Mouse (Mus musculus) lung, embryonic 14.5 days (tissue): ENCODE results near the gene Kmt5a. TPM values are rescaled to one million over a fixed set of nuclear protein-coding genes. Genes with fewer than 3 reads are reported as not detected.
A peak's percentile ranks its signal among the peaks of the same experiment; 100 is the strongest.

Experiments
- ATAC-seq: fragments of 200-750 bp; cut with Nextera tagmentation; 2 replicates; pipeline ENCODE4 v1.8.0; 2017; ENCODE audit warnings: mild to moderate bottlenecking, moderate TSS enrichment, moderate library complexity; ENCODE audit not compliant: insufficient read depth
- DNase-seq: peaks from one replicate; pipeline ENCODE4 v3.0.0-alpha.2; 2015
- H3K27ac ChIP-seq: fragments of 300-500 bp; sonication (generic); 2 replicates; pipeline ENCODE4 v1.5.1; 2014; ENCODE audit warnings: low read depth, mild to moderate bottlenecking, moderate library complexity
- H3K27me3 ChIP-seq: fragments of 300-500 bp; sonication (generic); 2 replicates; pipeline ENCODE4 v1.6.1; 2014; ENCODE audit warnings: low read length, control low read depth; ENCODE audit not compliant: insufficient read depth
- H3K36me3 ChIP-seq: fragments of 300-500 bp; sonication (generic); 2 replicates; pipeline ENCODE4 v1.6.1; 2014; ENCODE audit warnings: control low read depth; ENCODE audit not compliant: insufficient read depth
- H3K4me1 ChIP-seq: fragments of 300-500 bp; sonication (generic); 2 replicates; pipeline ENCODE4 v1.6.1; 2014; ENCODE audit warnings: antibody characterized with exemption, control low read depth; ENCODE audit not compliant: insufficient read depth
- H3K4me2 ChIP-seq: fragments of 300-500 bp; sonication (generic); 2 replicates; pipeline ENCODE4 v1.6.1; 2014; ENCODE audit warnings: mild to moderate bottlenecking
- H3K4me3 ChIP-seq: fragments of 300-500 bp; sonication (generic); 2 replicates; pipeline ENCODE4 v1.5.1; 2014; ENCODE audit warnings: low read depth, low read length
- H3K9ac ChIP-seq: fragments of 300-500 bp; sonication (generic); 2 replicates; pipeline ENCODE4 v1.6.1; 2014
- H3K9me3 ChIP-seq: fragments of 300-500 bp; sonication (generic); 2 replicates; pipeline ENCODE4 v1.6.1; 2016; ENCODE audit warnings: low read depth, low read length, control low read depth
- CTCF ChIP-seq: IDR thresholded peaks from 2 replicates; pipeline ENCODE4 v1.5.1; 2016; ENCODE audit warnings: antibody characterized with exemption, low read depth
- WGBS: fragments of 180-500 bp; shearing (Covaris S2); extraction: QIAGEN DNeasy Blood & Tissue Kit; methylation state at CpG from one replicate; pipeline ENCODE4 v1.1.7; 2014; 5-methylcytosine and 5-hydroxymethylcytosine counted together
- polyA plus RNA-seq: library from polyadenylated mRNA; unstranded; fragments of >200 nt; fragmentation: Nextera tagmentation; extraction: Ambion mirVana; gene quantifications from 2 replicates; pipeline ENCODE4 v1.2.1, GENCODE M21; 2014

Kmt5a gene
- polyA plus RNA-seq, 1 experiment from 2014 or later, result 97.5 TPM

- H3K27me3 ChIP-seq, result no peaks in the 10 kb centered on the region
- TF ChIP-seq CTCF, result peak; percentile 31; the same call in 1 of the 2 replicates
These were observed 1.5 kb upstream of the Kmt5a start for GRCm38 (mm10) chr5:124438229-124438628.

GRCm38 (mm10) chr5:124438746-124439145 is 984 bp upstream of the Kmt5a start:
- Histone ChIP-seq H3K27ac (peak overlapping the region; percentile 44; the same call in 1 of the 2 replicates), H3K9me3 (no peaks in the 10 kb centered on the region), H3K9ac (no peak overlapping the region), H3K36me3 (no peaks in the 10 kb centered on the region), H3K4me1 (no peaks in the 10 kb centered on the region), H3K27me3 (no peaks in the 10 kb centered on the region), H3K4me3 (peak overlapping the region; percentile 70), H3K4me2 (peak overlapping the region; percentile 94)
- 65% methylated on average over 5 of the region's 5 CpGs for WGBS
- ATAC-seq, result no peak
- TF ChIP-seq CTCF, result no peak
- no peak for DNase-seq

More at GRCm38 (mm10) chr5:124438229-124438628, 1.5 kb upstream of the Kmt5a start:
- H3K9me3 ChIP-seq, result no peaks in the 10 kb centered on the region
- H3K4me3 ChIP-seq, result no peak overlapping the region
- H3K4me2 ChIP-seq, result no peak overlapping the region
- H3K36me3 ChIP-seq, result no peaks in the 10 kb centered on the region
- ATAC-seq (no peak), DNase-seq (peak; percentile 37)
- 87% methylated on average over 5 of the region's 5 CpGs for WGBS
- H3K9ac ChIP-seq, result no peak overlapping the region
- no peaks in the 10 kb centered on the region for H3K4me1 ChIP-seq
- peak overlapping the region; percentile 44; the same call in 1 of the 2 replicates for H3K27ac ChIP-seq

GRCm38 (mm10) chr5:124440094-124440701 is 468 bp downstream of the Kmt5a start:
- H3K27ac ChIP-seq, result peak overlapping the region; percentile 88
- H3K9ac ChIP-seq, result peak overlapping the region; percentile 76
- no peaks in the 10 kb centered on the region for H3K27me3 ChIP-seq
- H3K36me3 ChIP-seq, result no peaks in the 10 kb centered on the region
- peak overlapping the region; percentile 70 for H3K4me3 ChIP-seq
- peak; percentile 80 for DNase-seq
- ATAC-seq, result peak; percentile 77
- WGBS, result under 1% methylated on average over 30 of the region's 30 CpGs
- no peaks in the 10 kb centered on the region for H3K9me3 ChIP-seq
- H3K4me2 ChIP-seq, result peak overlapping the region; percentile 94
- TF ChIP-seq CTCF, result peak; percentile 67
- no peaks in the 10 kb centered on the region for H3K4me1 ChIP-seq

- no peak overlapping the region for H3K4me3 ChIP-seq
- no peaks in the 10 kb centered on the region for H3K27me3 ChIP-seq
- H3K27ac ChIP-seq, result no peak overlapping the region
- ATAC-seq, result no peak
- no peak overlapping the region for H3K9ac ChIP-seq
- no peaks in the 10 kb centered on the region for H3K4me1 ChIP-seq
- no peak overlapping the region for H3K4me2 ChIP-seq
- no peak for TF ChIP-seq CTCF
- no peaks in the 10 kb centered on the region for H3K9me3 ChIP-seq
- DNase-seq, result no peak
- WGBS, result 85% methylated on average over 2 of the region's 2 CpGs
- peaks cover 8% of the 10 kb centered on the region for H3K36me3 ChIP-seq
These were observed 2.9 kb downstream of the Kmt5a start for GRCm38 (mm10) chr5:124442628-124443027.

GRCm38 (mm10) chr5:124444208-124444607 is 4.5 kb downstream of the Kmt5a start:
- no peak for TF ChIP-seq CTCF
- peaks cover 23% of the 10 kb centered on the region for H3K36me3 ChIP-seq
- no peak for DNase-seq
- no peak overlapping the region for H3K4me3 ChIP-seq
- H3K9ac ChIP-seq, result no peak overlapping the region
- peak overlapping the region; percentile 93; the same call in 1 of the 2 replicates for H3K4me2 ChIP-seq
- 69% methylated on average over 3 of the region's 3 CpGs for WGBS
- no peaks in the 10 kb centered on the region for H3K27me3 ChIP-seq
- no peak overlapping the region for H3K27ac ChIP-seq
- no peaks in the 10 kb centered on the region for H3K9me3 ChIP-seq
- ATAC-seq, result no peak
- no peaks in the 10 kb centered on the region; the same call in 1 of the 2 replicates for H3K4me1 ChIP-seq

GRCm38 (mm10) chr5:124444661-124445561 is 5.2 kb downstream of the Kmt5a start:
- peak; percentile 88 for ATAC-seq
- no peaks in the 10 kb centered on the region for H3K27me3 ChIP-seq
- WGBS, result 3% methylated on average over 65 of the region's 66 CpGs
- peak overlapping the region; percentile 93 for H3K4me2 ChIP-seq
- no peaks in the 10 kb centered on the region for H3K9me3 ChIP-seq
- no peak for TF ChIP-seq CTCF
- peak overlapping the region; percentile 88 for H3K4me3 ChIP-seq
- H3K36me3 ChIP-seq, result peaks cover 30% of the 10 kb centered on the region
- peak; percentile 90 for DNase-seq
- H3K9ac ChIP-seq, result peak overlapping the region; percentile 87
- peaks cover 3% of the 10 kb centered on the region; the same call in 1 of the 2 replicates for H3K4me1 ChIP-seq
- H3K27ac ChIP-seq, result peak overlapping the region; percentile 88

- under 1% methylated on average over 50 of the region's 77 CpGs for WGBS
- Histone ChIP-seq H3K4me2 (peak overlapping the region; percentile 93), H3K27ac (peak overlapping the region; percentile 88), H3K4me1 (peaks cover 3% of the 10 kb centered on the region; the same call in 1 of the 2 replicates), H3K9me3 (no peaks in the 10 kb centered on the region), H3K9ac (peak overlapping the region; percentile 87), H3K36me3 (peaks cover 38% of the 10 kb centered on the region), H3K4me3 (peak overlapping the region; percentile 88), H3K27me3 (no peaks in the 10 kb centered on the region)
- no peak for DNase-seq
- peak; percentile 68 for ATAC-seq
- TF ChIP-seq CTCF, result no peak
These were observed 6.0 kb downstream of the Kmt5a start for GRCm38 (mm10) chr5:124445621-124446293.
